Mouse (Mus musculus): ENCODE results near the gene Kcnip4.

DNA sequence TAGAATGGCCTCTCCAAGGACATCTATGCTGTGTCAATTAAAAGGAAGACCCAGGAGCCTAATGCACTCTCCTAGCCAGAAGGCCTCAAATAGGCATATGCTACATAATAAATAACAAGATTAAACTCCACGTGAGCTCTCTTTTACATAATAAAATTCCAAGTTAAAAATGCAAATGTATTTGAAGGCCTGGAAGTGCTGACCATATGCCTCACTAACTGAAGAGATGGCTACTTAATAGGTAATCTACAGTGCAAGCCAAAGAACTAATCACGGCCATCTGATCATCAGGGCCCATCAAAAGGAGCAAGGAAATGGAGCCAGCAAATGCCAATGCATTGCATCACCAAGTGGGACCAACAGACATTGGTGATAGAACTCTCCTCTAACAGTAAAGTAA is 277.6 kb downstream of the Kcnip4 start:
- TF ChIP-seq CTCF (IDR thresholded peaks at IDR 0.05; ENCODE audit: extremely low read depth, insufficient read length, insufficient replicate concordance, low read depth, low read length) = no peak
- TF ChIP-seq POLR2A (IDR thresholded peaks at IDR 0.05; ENCODE audit: low read depth, low read length) = no peak

Measured in small intestine, adult 2 months (tissue).